Mouse (Mus musculus): ENCODE measurements around the gene Tnfrsf19. TPM values are rescaled to one million over a fixed set of nuclear protein-coding genes. Genes with fewer than 3 reads are reported as not detected.

The Tnfrsf19 gene
- polyA plus RNA-seq, 1 experiment = 12.4 TPM

DNA sequence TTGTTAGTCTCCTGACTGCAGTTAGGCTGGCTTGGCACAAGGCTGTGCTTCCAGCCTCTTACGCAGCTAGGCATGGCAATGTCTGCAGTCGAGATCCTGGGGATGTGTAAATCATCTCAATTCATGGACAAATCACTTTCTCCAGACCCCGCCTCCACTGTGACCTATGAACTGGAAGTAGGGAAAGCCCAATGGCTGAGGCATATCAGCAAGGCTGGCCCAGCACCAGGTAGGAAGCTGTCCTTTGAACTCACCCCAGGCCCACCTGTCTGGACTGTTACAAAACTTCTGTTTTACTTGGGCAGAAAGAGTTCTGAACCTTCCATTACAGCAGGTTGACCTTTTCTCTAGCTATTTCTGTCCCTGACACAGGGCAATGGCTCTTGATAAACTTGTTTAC is 70.6 kb downstream of the Tnfrsf19 start:
- Histone ChIP-seq H3K9me3 (replicated peaks; ENCODE audit: control insufficient read depth, insufficient read depth, low read length, poor library complexity, severe bottlenecking) (peaks cover 5% of the 10 kb centered on the region), H3K27ac (ENCODE audit: insufficient read depth, low read length) (no peak overlapping the region), H3K9ac (ENCODE audit: low read depth, poor library complexity, severe bottlenecking) (no peak overlapping the region), H3K27me3 (ENCODE audit: control insufficient read depth, insufficient read depth, low read length, poor library complexity, severe bottlenecking) (no peaks in the 10 kb centered on the region), H3K4me3 (ENCODE audit: low read depth, low read length) (no peak overlapping the region), H3K36me3 (ENCODE audit: control insufficient read depth, insufficient read depth, low read length, poor library complexity, severe bottlenecking) (no peaks in the 10 kb centered on the region), H3K4me1 (ENCODE audit: control insufficient read depth, insufficient read depth, low read length) (no peaks in the 10 kb centered on the region)
- TF ChIP-seq EP300 (IDR thresholded peaks at IDR 0.05; ENCODE audit: insufficient read depth, low read depth, low read length) = no peak
- TF ChIP-seq POLR2A (IDR thresholded peaks at IDR 0.05; ENCODE audit: insufficient read depth, low read length) = no peak
- TF ChIP-seq CTCF (IDR thresholded peaks at IDR 0.05; ENCODE audit: low read depth, low read length) = no peak

DNA sequence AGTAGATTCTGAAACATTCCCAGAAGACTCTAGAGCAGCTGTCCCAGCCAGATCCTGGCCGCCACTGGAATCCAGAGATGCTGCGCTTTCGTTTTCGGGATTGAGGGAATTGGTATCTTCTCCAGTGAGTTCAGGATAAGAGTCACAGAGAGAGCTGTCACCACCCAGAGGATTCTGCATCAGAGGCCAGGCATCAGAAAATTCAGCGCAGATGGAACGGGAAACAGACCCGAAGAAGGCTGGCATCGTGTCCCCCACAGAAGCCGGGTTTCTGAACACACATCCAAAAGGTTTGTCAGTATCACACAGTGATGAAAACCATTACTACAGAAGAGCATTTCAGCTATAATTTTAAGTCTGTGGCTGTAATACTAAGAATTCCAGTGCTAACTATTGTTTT is 75.3 kb downstream of the Tnfrsf19 start:
- TF ChIP-seq EP300 (IDR thresholded peaks at IDR 0.05; ENCODE audit: insufficient read depth, low read depth, low read length) = no peak
- no peak for TF ChIP-seq CTCF (IDR thresholded peaks at IDR 0.05; ENCODE audit: low read depth, low read length)
- no peak for TF ChIP-seq POLR2A (IDR thresholded peaks at IDR 0.05; ENCODE audit: insufficient read depth, low read length)

DNA sequence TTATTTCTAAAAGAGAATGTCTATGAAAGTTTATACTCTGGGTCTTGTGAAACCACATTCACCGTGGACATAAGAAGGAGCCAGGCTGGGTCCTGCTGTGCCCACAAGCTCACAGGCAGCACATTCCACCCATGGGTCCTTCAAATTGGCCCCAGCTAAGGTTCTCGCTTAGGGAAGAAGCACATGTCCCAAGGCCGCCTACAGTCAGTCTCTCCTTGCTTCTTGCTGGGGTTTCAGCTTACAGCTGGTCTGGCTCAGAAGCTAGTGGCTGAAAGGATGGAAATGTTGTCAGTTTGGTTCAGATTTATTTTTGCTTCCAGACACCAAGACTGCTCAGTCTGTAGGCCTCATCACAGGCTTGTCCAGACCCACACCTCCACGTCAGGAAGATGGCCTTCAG is 80.2 kb downstream of the Tnfrsf19 start:
- TF ChIP-seq EP300 (IDR thresholded peaks at IDR 0.05; ENCODE audit: insufficient read depth, low read depth, low read length) (no peak), CTCF (IDR thresholded peaks at IDR 0.05; ENCODE audit: low read depth, low read length) (no peak), POLR2A (IDR thresholded peaks at IDR 0.05; ENCODE audit: insufficient read depth, low read length) (no peak)
- Histone ChIP-seq H3K36me3 (ENCODE audit: control insufficient read depth, insufficient read depth, low read length, poor library complexity, severe bottlenecking) (no peaks in the 10 kb centered on the region), H3K9me3 (replicated peaks; ENCODE audit: control insufficient read depth, insufficient read depth, low read length, poor library complexity, severe bottlenecking) (no peaks in the 10 kb centered on the region), H3K4me3 (ENCODE audit: low read depth, low read length) (no peak overlapping the region), H3K27me3 (ENCODE audit: control insufficient read depth, insufficient read depth, low read length, poor library complexity, severe bottlenecking) (no peaks in the 10 kb centered on the region), H3K4me1 (ENCODE audit: control insufficient read depth, insufficient read depth, low read length) (no peaks in the 10 kb centered on the region), H3K9ac (ENCODE audit: low read depth, poor library complexity, severe bottlenecking) (no peak overlapping the region), H3K27ac (ENCODE audit: insufficient read depth, low read length) (no peak overlapping the region)

More for the DNA sequence above, 75.3 kb downstream of the Tnfrsf19 start:
- Histone ChIP-seq H3K27me3 (ENCODE audit: control insufficient read depth, insufficient read depth, low read length, poor library complexity, severe bottlenecking) (no peaks in the 10 kb centered on the region), H3K9ac (ENCODE audit: low read depth, poor library complexity, severe bottlenecking) (no peak overlapping the region), H3K4me3 (ENCODE audit: low read depth, low read length) (no peak overlapping the region), H3K9me3 (replicated peaks; ENCODE audit: control insufficient read depth, insufficient read depth, low read length, poor library complexity, severe bottlenecking) (no peaks in the 10 kb centered on the region), H3K36me3 (ENCODE audit: control insufficient read depth, insufficient read depth, low read length, poor library complexity, severe bottlenecking) (no peaks in the 10 kb centered on the region), H3K4me1 (ENCODE audit: control insufficient read depth, insufficient read depth, low read length) (no peaks in the 10 kb centered on the region), H3K27ac (ENCODE audit: insufficient read depth, low read length) (no peak overlapping the region)

DNA sequence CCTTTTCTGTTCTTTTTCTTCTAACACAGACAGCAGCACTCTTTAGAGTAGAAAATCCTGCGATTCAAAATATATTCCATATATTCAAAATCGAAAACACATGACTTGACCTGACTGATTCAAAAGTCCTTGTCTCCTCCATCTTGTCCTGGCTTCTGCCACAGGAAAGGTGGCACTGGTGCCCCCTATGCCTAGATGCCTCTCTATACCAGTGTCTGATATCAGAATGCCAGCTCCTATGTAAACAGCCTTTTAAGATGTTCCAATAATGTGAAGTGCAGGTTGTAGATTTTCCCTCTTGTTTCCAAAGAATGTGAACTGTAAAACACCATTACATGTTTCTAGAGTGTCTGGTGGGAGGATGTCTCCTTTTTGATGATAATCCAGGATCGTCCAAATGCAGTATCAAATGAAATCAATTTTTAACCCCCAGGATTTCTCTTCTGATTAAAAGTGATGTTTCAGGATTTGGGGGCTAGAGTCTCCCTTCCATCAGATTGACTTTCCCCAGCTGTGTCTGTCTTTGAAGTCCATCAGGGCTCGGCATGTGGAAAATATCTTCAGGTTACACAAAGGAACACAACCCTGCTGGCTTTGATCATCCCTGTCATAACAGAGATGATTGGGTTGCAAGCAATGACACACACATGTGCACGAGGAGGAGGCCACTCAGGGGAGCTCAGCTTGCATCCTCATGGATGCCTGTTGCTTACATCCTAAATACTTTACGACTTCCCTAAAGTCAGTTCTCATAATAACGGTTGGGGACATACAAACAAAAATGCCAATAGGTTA is 82.1 kb downstream of the Tnfrsf19 start:
- Histone ChIP-seq H3K9me3 (replicated peaks; ENCODE audit: control insufficient read depth, insufficient read depth, low read length, poor library complexity, severe bottlenecking) (no peaks in the 10 kb centered on the region), H3K9ac (ENCODE audit: low read depth, poor library complexity, severe bottlenecking) (no peak overlapping the region), H3K4me1 (ENCODE audit: control insufficient read depth, insufficient read depth, low read length) (no peaks in the 10 kb centered on the region), H3K27me3 (ENCODE audit: control insufficient read depth, insufficient read depth, low read length, poor library complexity, severe bottlenecking) (no peaks in the 10 kb centered on the region), H3K27ac (ENCODE audit: insufficient read depth, low read length) (no peak overlapping the region), H3K4me3 (ENCODE audit: low read depth, low read length) (no peak overlapping the region), H3K36me3 (ENCODE audit: control insufficient read depth, insufficient read depth, low read length, poor library complexity, severe bottlenecking) (no peaks in the 10 kb centered on the region)
- TF ChIP-seq CTCF (IDR thresholded peaks at IDR 0.05; ENCODE audit: low read depth, low read length) = no peak
- TF ChIP-seq POLR2A (IDR thresholded peaks at IDR 0.05; ENCODE audit: insufficient read depth, low read length) = no peak
- no peak for TF ChIP-seq EP300 (IDR thresholded peaks at IDR 0.05; ENCODE audit: insufficient read depth, low read depth, low read length)

DNA sequence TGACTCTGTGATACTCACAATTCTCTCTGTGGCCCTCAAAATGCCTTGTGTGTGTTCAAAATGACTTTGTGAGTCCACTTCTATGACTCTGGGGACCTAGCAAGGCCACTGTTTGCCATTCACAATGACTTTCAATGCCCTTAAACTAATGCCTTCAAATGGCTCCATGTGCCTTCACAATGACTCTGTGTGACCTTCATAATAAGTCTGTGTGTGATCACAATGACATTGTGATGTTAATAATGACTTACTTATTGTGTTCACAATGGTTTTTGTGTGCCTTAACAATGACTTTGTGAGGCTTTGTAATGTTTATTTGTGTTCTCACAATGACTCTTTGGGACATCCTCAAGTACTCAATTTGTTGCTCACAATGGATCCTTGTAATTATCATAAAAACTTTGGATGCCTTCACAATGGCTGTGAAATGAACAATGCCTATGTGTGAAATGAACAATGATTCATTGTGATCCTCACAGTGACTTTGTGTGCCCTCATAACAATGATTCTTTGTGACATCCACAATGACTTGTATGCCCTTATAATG is 88.6 kb downstream of the Tnfrsf19 start:
- H3K27ac ChIP-seq (ENCODE audit: insufficient read depth, low read length) = peak overlapping the region; percentile 96
- 0 out of 2 replicates have a peak, but pooled peaks cover 7% of the 10 kb centered on the region for H3K9me3 ChIP-seq (replicated peaks; ENCODE audit: control insufficient read depth, insufficient read depth, low read length, poor library complexity, severe bottlenecking)
- H3K9ac ChIP-seq (ENCODE audit: low read depth, poor library complexity, severe bottlenecking) = no peak overlapping the region
- H3K4me3 ChIP-seq (ENCODE audit: low read depth, low read length) = no peak overlapping the region
- no peaks in the 10 kb centered on the region for H3K36me3 ChIP-seq (ENCODE audit: control insufficient read depth, insufficient read depth, low read length, poor library complexity, severe bottlenecking)
- no peaks in the 10 kb centered on the region for H3K27me3 ChIP-seq (ENCODE audit: control insufficient read depth, insufficient read depth, low read length, poor library complexity, severe bottlenecking)
- H3K4me1 ChIP-seq (ENCODE audit: control insufficient read depth, insufficient read depth, low read length) = no peaks in the 10 kb centered on the region
- TF ChIP-seq CTCF (IDR thresholded peaks at IDR 0.05; ENCODE audit: low read depth, low read length) (no peak), EP300 (IDR thresholded peaks at IDR 0.05; ENCODE audit: insufficient read depth, low read depth, low read length) (0 out of 2 replicates have a peak, but pooled peaks have one; percentile 54)

DNA sequence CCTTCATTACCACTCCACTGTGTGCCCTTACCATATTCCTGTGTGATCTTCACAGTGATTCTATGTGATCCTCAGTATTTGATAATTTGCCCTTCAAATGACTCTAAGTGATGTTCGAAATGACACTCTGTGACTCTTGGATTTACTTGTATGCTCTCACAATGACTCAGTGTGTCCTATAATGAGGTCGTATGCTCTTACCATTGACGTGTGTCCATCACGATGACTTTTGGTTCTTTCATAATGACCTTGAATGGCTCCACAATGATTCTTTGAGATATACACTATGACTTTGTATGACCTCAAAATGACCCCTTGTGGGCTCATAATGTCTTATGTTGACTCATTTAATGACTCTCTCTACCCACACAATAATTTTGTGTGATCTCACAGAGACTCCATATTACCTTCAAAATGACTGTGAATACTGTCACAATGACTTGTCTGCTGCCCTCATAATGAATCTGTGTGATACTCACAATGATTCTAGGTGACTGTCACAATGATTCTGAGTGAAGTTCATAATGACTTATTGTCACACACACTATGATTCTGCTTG is 108.7 kb downstream of the Tnfrsf19 start:
- Histone ChIP-seq H3K4me1 (ENCODE audit: control insufficient read depth, insufficient read depth, low read length) (no peaks in the 10 kb centered on the region), H3K27me3 (ENCODE audit: control insufficient read depth, insufficient read depth, low read length, poor library complexity, severe bottlenecking) (no peaks in the 10 kb centered on the region; the same call in 1 of the 2 replicates), H3K27ac (ENCODE audit: insufficient read depth, low read length) (no peak overlapping the region), H3K36me3 (ENCODE audit: control insufficient read depth, insufficient read depth, low read length, poor library complexity, severe bottlenecking) (no peaks in the 10 kb centered on the region), H3K9me3 (replicated peaks; ENCODE audit: control insufficient read depth, insufficient read depth, low read length, poor library complexity, severe bottlenecking) (no peaks in the 10 kb centered on the region), H3K9ac (ENCODE audit: low read depth, poor library complexity, severe bottlenecking) (no peak overlapping the region), H3K4me3 (ENCODE audit: low read depth, low read length) (no peak overlapping the region)
- no peak for TF ChIP-seq CTCF (IDR thresholded peaks at IDR 0.05; ENCODE audit: low read depth, low read length)
- TF ChIP-seq EP300 (IDR thresholded peaks at IDR 0.05; ENCODE audit: insufficient read depth, low read depth, low read length) = no peak
- no peak for TF ChIP-seq POLR2A (IDR thresholded peaks at IDR 0.05; ENCODE audit: insufficient read depth, low read length)

All from ES-Bruce4 (cell line).